Mouse (Mus musculus): ENCODE measurements around the gene Elavl1. TPM values are rescaled to one million over a fixed set of nuclear protein-coding genes. Genes with fewer than 3 reads are reported as not detected.
"Not testable (repeated sequence)": the region's sequence is repeated elsewhere in the genome, so short reads cannot be mapped to it uniquely, and the experiment has no call there.

Gene Elavl1
- total and polyA plus RNA-seq, 2 experiments from 2014 or later, result 60.7 to 66.6 TPM

- 8% methylated on average over 32 of the region's 33 CpGs for WGBS
- H3K36me3 ChIP-seq (ENCODE audit: insufficient read depth), result peaks cover 54% of the 10 kb centered on the region
Observed at GRCm38 (mm10) chr8:4259125-4259804, 65.9 kb downstream of the Elavl1 start, which contains the start of gene Ctxn1. Gene Ctxn1, minus strand, starts transcription at chr8:4259274.

GRCm38 (mm10) chr8:4258678-4259077 is 66.5 kb downstream of the Elavl1 start:
- 3% methylated on average over 30 of the region's 32 CpGs for WGBS
- DNase-seq, result no peak
- peak; percentile 66 for ATAC-seq

More at GRCm38 (mm10) chr8:4259125-4259804, 65.9 kb downstream of the Elavl1 start, which contains the start of gene Ctxn1:
- H3K27ac ChIP-seq (ENCODE audit: low read depth, low read length), result peak within 1 kb of the TSS; percentile 95
- H3K9me3 ChIP-seq (ENCODE audit: low read length), result no peaks in the 10 kb centered on the region
- peak within 1 kb of the TSS; percentile 80 for H3K4me2 ChIP-seq (ENCODE audit: low read depth)
- peaks cover 13% of the 10 kb centered on the region for H3K4me1 ChIP-seq (ENCODE audit: insufficient read depth)
- ATAC-seq, result peak; percentile 92
- H3K4me3 ChIP-seq (ENCODE audit: low read depth, low read length), result peak within 1 kb of the TSS; percentile 82
- peak; percentile 94 for DNase-seq
- no peaks in the 10 kb centered on the region for H3K27me3 ChIP-seq (ENCODE audit: insufficient read depth, low read length)
- peak within 1 kb of the TSS; percentile 98 for H3K9ac ChIP-seq
- TF ChIP-seq CTCF (IDR thresholded peaks at IDR 0.05; ENCODE audit: low read depth), result no peak

DNA sequence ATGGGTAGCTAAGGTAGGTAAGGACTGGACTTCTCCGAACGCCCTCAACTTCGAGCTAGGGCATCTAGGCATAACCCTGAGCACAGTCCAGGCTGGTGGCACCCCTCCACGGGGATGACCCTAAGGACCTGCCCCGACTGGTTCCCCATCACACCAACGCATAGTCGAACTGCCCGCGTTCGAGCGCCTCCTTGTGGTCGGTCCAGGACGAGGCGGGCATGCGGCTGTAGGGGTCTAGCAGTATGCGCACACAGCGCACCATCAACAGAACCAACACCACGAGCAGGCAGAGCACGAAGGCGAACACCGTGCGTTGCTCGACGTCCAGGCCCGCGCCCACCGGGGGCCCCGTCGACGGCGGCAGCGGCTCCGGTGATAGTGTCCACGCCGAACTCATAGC is 67.0 kb downstream of the Elavl1 start:
- Histone ChIP-seq H3K27ac (ENCODE audit: low read depth, low read length) (peak overlapping the region; percentile 95), H3K4me3 (ENCODE audit: low read depth, low read length) (peak overlapping the region; percentile 82), H3K9me3 (ENCODE audit: low read length) (no peaks in the 10 kb centered on the region), H3K9ac (peak overlapping the region; percentile 98), H3K27me3 (ENCODE audit: insufficient read depth, low read length) (no peaks in the 10 kb centered on the region), H3K4me2 (ENCODE audit: low read depth) (peak overlapping the region; percentile 80), H3K4me1 (ENCODE audit: insufficient read depth) (peaks cover 18% of the 10 kb centered on the region), H3K36me3 (ENCODE audit: insufficient read depth) (peaks cover 48% of the 10 kb centered on the region)
- TF ChIP-seq CTCF (IDR thresholded peaks at IDR 0.05; ENCODE audit: low read depth), result peak; percentile 98
- WGBS, result 3% methylated on average over 33 of the region's 35 CpGs
- DNase-seq (peak; percentile 90), ATAC-seq (peak; percentile 68)

More at GRCm38 (mm10) chr8:4258678-4259077, 66.5 kb downstream of the Elavl1 start:
- Histone ChIP-seq H3K9ac (peak overlapping the region; percentile 98), H3K4me1 (ENCODE audit: insufficient read depth) (peaks cover 17% of the 10 kb centered on the region), H3K27me3 (ENCODE audit: insufficient read depth, low read length) (no peaks in the 10 kb centered on the region), H3K9me3 (ENCODE audit: low read length) (no peaks in the 10 kb centered on the region), H3K4me3 (ENCODE audit: low read depth, low read length) (peak overlapping the region; percentile 82), H3K36me3 (ENCODE audit: insufficient read depth) (peaks cover 53% of the 10 kb centered on the region), H3K27ac (ENCODE audit: low read depth, low read length) (peak overlapping the region; percentile 95), H3K4me2 (ENCODE audit: low read depth) (peak overlapping the region; percentile 80)
- no peak for TF ChIP-seq CTCF (IDR thresholded peaks at IDR 0.05; ENCODE audit: low read depth)

GRCm38 (mm10) chr8:4257350-4257749 is 67.9 kb downstream of the Elavl1 start:
- peak overlapping the region; percentile 82 for H3K4me3 ChIP-seq (ENCODE audit: low read depth, low read length)
- no peaks in the 10 kb centered on the region for H3K27me3 ChIP-seq (ENCODE audit: insufficient read depth, low read length)
- no peaks in the 10 kb centered on the region for H3K9me3 ChIP-seq (ENCODE audit: low read length)
- ATAC-seq (no peak), DNase-seq (no peak)
- H3K4me1 ChIP-seq (ENCODE audit: insufficient read depth), result peaks cover 21% of the 10 kb centered on the region
- H3K4me2 ChIP-seq (ENCODE audit: low read depth), result peak overlapping the region; percentile 80
- peaks cover 41% of the 10 kb centered on the region for H3K36me3 ChIP-seq (ENCODE audit: insufficient read depth)
- peak overlapping the region; percentile 95 for H3K27ac ChIP-seq (ENCODE audit: low read depth, low read length)
- 46% methylated on average over 4 of the region's 4 CpGs for WGBS
- H3K9ac ChIP-seq, result peak overlapping the region; percentile 98; the same call in 1 of the 2 replicates
- TF ChIP-seq CTCF (IDR thresholded peaks at IDR 0.05; ENCODE audit: low read depth), result no peak

DNA sequence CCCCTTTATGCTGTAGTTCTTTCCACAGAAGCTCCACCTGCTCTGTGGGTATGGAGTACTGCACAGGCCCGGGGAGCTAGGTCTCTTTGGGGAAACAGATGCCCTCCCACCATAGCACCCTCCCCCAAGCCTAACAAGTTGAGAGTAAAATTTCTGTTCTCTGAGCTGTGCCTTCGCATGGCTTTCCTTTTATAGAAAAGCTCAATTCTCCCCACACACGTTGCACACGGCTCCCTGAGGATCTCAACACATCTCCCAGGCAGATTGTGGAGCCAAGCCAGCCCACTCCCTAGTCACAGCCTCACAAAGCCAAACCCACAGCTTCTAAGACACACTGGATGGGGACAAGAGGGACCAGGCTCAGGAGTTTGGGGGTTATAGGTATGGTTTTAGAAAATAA is 68.3 kb downstream of the Elavl1 start:
- no peak for TF ChIP-seq CTCF (IDR thresholded peaks at IDR 0.05; ENCODE audit: low read depth)
- peak overlapping the region; percentile 82; the same call in 1 of the 2 replicates for H3K4me3 ChIP-seq (ENCODE audit: low read depth, low read length)
- WGBS, result 25% methylated on average over 4 of the region's 4 CpGs
- peaks cover 22% of the 10 kb centered on the region for H3K4me1 ChIP-seq (ENCODE audit: insufficient read depth)
- peaks cover 36% of the 10 kb centered on the region for H3K36me3 ChIP-seq (ENCODE audit: insufficient read depth)
- peak overlapping the region; percentile 98; the same call in 1 of the 2 replicates for H3K9ac ChIP-seq
- H3K27me3 ChIP-seq (ENCODE audit: insufficient read depth, low read length), result no peaks in the 10 kb centered on the region
- ATAC-seq (no peak), DNase-seq (peak; percentile 75)
- H3K27ac ChIP-seq (ENCODE audit: low read depth, low read length), result peak overlapping the region; percentile 95
- peak overlapping the region; percentile 80 for H3K4me2 ChIP-seq (ENCODE audit: low read depth)
- no peaks in the 10 kb centered on the region for H3K9me3 ChIP-seq (ENCODE audit: low read length)

- H3K27ac ChIP-seq (ENCODE audit: low read depth, low read length); H3K27me3 ChIP-seq (ENCODE audit: insufficient read depth, low read length); H3K4me2 ChIP-seq (ENCODE audit: low read depth); DNase-seq; H3K9ac ChIP-seq; ATAC-seq; H3K9me3 ChIP-seq (ENCODE audit: low read length); H3K4me3 ChIP-seq (ENCODE audit: low read depth, low read length): not testable (repeated sequence)
- 85% methylated on average over 7 of the region's 7 CpGs for WGBS
- H3K36me3 ChIP-seq (ENCODE audit: insufficient read depth), result peaks cover 29% of the 10 kb centered on the region
- H3K4me1 ChIP-seq (ENCODE audit: insufficient read depth), result peaks cover 22% of the 10 kb centered on the region
Observed at GRCm38 (mm10) chr8:4255471-4255870, 69.7 kb downstream of the Elavl1 start.

- 40% methylated on average over 6 of the region's 6 CpGs for WGBS
- Histone ChIP-seq H3K27me3 (ENCODE audit: insufficient read depth, low read length) (no peaks in the 10 kb centered on the region), H3K9ac (no peak overlapping the region), H3K4me2 (ENCODE audit: low read depth) (peak overlapping the region; percentile 75), H3K9me3 (ENCODE audit: low read length) (no peaks in the 10 kb centered on the region), H3K27ac (ENCODE audit: low read depth, low read length) (peak overlapping the region; percentile 96), H3K36me3 (ENCODE audit: insufficient read depth) (peaks cover 29% of the 10 kb centered on the region), H3K4me1 (ENCODE audit: insufficient read depth) (peaks cover 22% of the 10 kb centered on the region), H3K4me3 (ENCODE audit: low read depth, low read length) (peak overlapping the region; percentile 89)
- TF ChIP-seq CTCF (IDR thresholded peaks at IDR 0.05; ENCODE audit: low read depth), result peak; percentile 67
- DNase-seq (peak; percentile 78), ATAC-seq (no peak)
Observed at GRCm38 (mm10) chr8:4254001-4254400, 71.2 kb downstream of the Elavl1 start.

Data from forebrain, postnatal 0 days (tissue).